Mouse (Mus musculus) heart, embryonic 14.5 days (tissue): ENCODE measurements around the gene Tiam1. TPM values are rescaled to one million over a fixed set of nuclear protein-coding genes. Genes with fewer than 3 reads are reported as not detected.

Source experiments
- ATAC-seq: fragments of 200-750 bp; cut with Nextera tagmentation; 2 replicates; pipeline ENCODE4 v1.8.0; 2017; ENCODE audit warnings: low read depth, moderate TSS enrichment; ENCODE audit not compliant: insufficient number of reproducible peaks, insufficient read depth, low FRiP score
- H3K27ac ChIP-seq, 2 experiments: fragments of 200-500 bp in 1 of 2; fragments of 300-500 bp in 1 of 2; sonication (generic) in 1 of 2; replicated peaks in 1 of 2; 2 replicates each; pipeline ENCODE4 v1.5.1; 2012 to 2014; ENCODE audit warnings: low read depth in 2 of 2, low read length in 2 of 2, control low read depth in 1 of 2, mild to moderate bottlenecking in 1 of 2, mixed read lengths in 1 of 2; ENCODE audit not compliant: control insufficient read depth in 1 of 2, insufficient read depth in 1 of 2
- H3K27me3 ChIP-seq: fragments of 300-500 bp; sonication (generic); 2 replicates; pipeline ENCODE4 v1.6.1; 2014; ENCODE audit warnings: mild to moderate bottlenecking, low read length, control low read depth; ENCODE audit not compliant: control insufficient read depth, insufficient read depth
- H3K36me3 ChIP-seq: fragments of 300-500 bp; sonication (generic); 2 replicates; pipeline ENCODE4 v1.6.1; 2014; ENCODE audit warnings: mild to moderate bottlenecking, control low read depth, low read length, mixed read lengths; ENCODE audit not compliant: control insufficient read depth, insufficient read depth
- H3K4me1 ChIP-seq, 2 experiments: fragments of 200-500 bp in 1 of 2; fragments of 300-500 bp in 1 of 2; sonication (generic) in 1 of 2; 2 replicates each; pipeline ENCODE4 v1.6.1; 2012 to 2014; ENCODE audit warnings: low read length in 2 of 2, control low read depth in 1 of 2, mixed read lengths in 1 of 2; ENCODE audit not compliant: control insufficient read depth in 2 of 2, insufficient read depth in 2 of 2
- H3K4me2 ChIP-seq: fragments of 300-500 bp; sonication (generic); 2 replicates; pipeline ENCODE4 v1.6.1; 2014; ENCODE audit warnings: mild to moderate bottlenecking, low read length
- H3K4me3 ChIP-seq, 2 experiments: fragments of 200-500 bp in 1 of 2; fragments of 300-500 bp in 1 of 2; sonication (generic) in 1 of 2; 2 replicates each; pipeline ENCODE4 v1.5.1; 2012 to 2014; ENCODE audit warnings: low read length in 2 of 2, mild to moderate bottlenecking in 2 of 2, control low read depth in 1 of 2, low read depth in 1 of 2, moderate library complexity in 1 of 2; ENCODE audit not compliant: control insufficient read depth in 1 of 2, insufficient read depth in 1 of 2
- H3K9ac ChIP-seq: fragments of 300-500 bp; sonication (generic); 2 replicates; pipeline ENCODE4 v1.6.1; 2014; ENCODE audit warnings: mild to moderate bottlenecking, low read length
- H3K9me3 ChIP-seq: fragments of 300-500 bp; sonication (generic); 2 replicates; pipeline ENCODE4 v1.6.1; 2016; ENCODE audit warnings: low read length, control low read depth; ENCODE audit not compliant: control insufficient read depth
- WGBS: fragments of 180-500 bp; shearing (Covaris S2); extraction: QIAGEN DNeasy Blood & Tissue Kit; methylation state at CpG from one replicate; pipeline ENCODE4 v1.1.7; 2014; 5-methylcytosine and 5-hydroxymethylcytosine counted together
- polyA plus RNA-seq: library from polyadenylated mRNA; unstranded; fragments of >200 nt; fragmentation: Nextera tagmentation; extraction: Ambion mirVana; gene quantifications from 2 replicates; pipeline ENCODE4 v1.2.1, GENCODE M21; 2014

The Tiam1 gene
- polyA plus RNA-seq, 1 experiment from 2014 or later: 12.6 TPM

DNA sequence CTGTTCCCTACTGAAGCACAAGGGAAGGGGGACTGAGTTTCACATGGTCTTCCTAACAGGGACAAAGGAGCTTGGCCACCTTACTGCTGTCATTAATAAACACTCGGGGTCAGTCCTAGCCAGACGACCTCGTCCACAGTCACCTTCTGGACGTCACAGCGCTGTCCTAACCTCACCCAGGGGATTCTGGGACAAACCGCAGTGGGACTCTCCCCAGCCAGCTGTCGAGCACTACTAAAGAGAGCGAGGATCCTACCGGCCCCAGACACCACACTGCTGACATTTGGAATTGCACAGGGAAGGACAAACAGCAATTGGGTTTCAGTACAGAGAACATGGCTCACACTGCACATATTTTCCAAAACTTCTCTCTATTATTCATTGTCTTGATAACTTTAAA, 292.2 kb downstream of the Tiam1 start:
- Histone ChIP-seq H3K27ac (no peak overlapping the region), H3K27me3 (no peaks in the 10 kb centered on the region), H3K4me2 (no peak overlapping the region), H3K4me3 (no peak overlapping the region), H3K9me3 (no peaks in the 10 kb centered on the region), H3K9ac (no peak overlapping the region), H3K36me3 (peaks cover 10% of the 10 kb centered on the region), H3K4me1 (no peaks in the 10 kb centered on the region)
- WGBS: 69% methylated on average over 9 of the region's 9 CpGs
- no peak for ATAC-seq

GRCm38 (mm10) chr16:89848651-89849597, 294.6 kb downstream of the Tiam1 start:
- Histone ChIP-seq H3K36me3 (peaks cover 10% of the 10 kb centered on the region), H3K9ac (no peak overlapping the region), H3K4me3 (no peak overlapping the region), H3K4me1 (no peaks in the 10 kb centered on the region), H3K9me3 (no peaks in the 10 kb centered on the region), H3K4me2 (no peak overlapping the region), H3K27me3 (no peaks in the 10 kb centered on the region), H3K27ac (no peak overlapping the region)
- ATAC-seq: no peak
- 81% methylated on average over 19 of the region's 19 CpGs for WGBS

GRCm38 (mm10) chr16:89848179-89848578, 295.4 kb downstream of the Tiam1 start:
- no peak for ATAC-seq
- H3K9me3 ChIP-seq: no peaks in the 10 kb centered on the region
- no peak overlapping the region for H3K4me2 ChIP-seq
- H3K36me3 ChIP-seq: peaks cover 10% of the 10 kb centered on the region
- no peaks in the 10 kb centered on the region for H3K27me3 ChIP-seq
- H3K4me1 ChIP-seq: no peaks in the 10 kb centered on the region
- WGBS: 89% methylated on average over 3 of the region's 3 CpGs
- H3K27ac ChIP-seq: no peak overlapping the region
- no peak overlapping the region for H3K4me3 ChIP-seq
- H3K9ac ChIP-seq: no peak overlapping the region

DNA sequence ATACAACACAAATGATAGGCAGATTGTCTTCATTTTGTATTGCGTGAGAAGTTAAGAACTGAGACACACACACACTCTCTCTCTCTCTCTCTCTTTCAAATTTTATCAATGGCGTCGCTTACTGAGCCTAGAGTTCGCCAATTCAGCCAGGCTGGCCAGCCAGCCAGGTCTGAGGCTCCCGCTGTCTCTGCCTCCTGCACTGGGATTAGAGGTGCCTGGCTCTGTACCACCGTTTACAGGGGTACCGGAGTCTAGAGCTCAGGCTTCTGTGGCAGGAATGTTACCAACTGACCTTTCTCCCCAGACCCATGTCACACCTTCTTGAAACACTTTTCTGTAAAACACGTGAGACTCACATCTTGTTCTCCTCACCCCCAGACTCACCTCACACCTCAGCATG, 298.1 kb downstream of the Tiam1 start:
- H3K36me3 ChIP-seq: peaks cover 10% of the 10 kb centered on the region
- no peak for ATAC-seq
- no peak overlapping the region for H3K4me2 ChIP-seq
- no peak overlapping the region for H3K27ac ChIP-seq
- H3K4me3 ChIP-seq: no peak overlapping the region
- WGBS: 83% methylated on average over 8 of the region's 8 CpGs
- H3K4me1 ChIP-seq: 0 out of 4 replicates have a peak, but pooled peaks cover 0 to 3% of the 10 kb centered on the region in 2 experiments
- H3K27me3 ChIP-seq: no peaks in the 10 kb centered on the region
- H3K9ac ChIP-seq: no peak overlapping the region
- no peaks in the 10 kb centered on the region for H3K9me3 ChIP-seq

DNA sequence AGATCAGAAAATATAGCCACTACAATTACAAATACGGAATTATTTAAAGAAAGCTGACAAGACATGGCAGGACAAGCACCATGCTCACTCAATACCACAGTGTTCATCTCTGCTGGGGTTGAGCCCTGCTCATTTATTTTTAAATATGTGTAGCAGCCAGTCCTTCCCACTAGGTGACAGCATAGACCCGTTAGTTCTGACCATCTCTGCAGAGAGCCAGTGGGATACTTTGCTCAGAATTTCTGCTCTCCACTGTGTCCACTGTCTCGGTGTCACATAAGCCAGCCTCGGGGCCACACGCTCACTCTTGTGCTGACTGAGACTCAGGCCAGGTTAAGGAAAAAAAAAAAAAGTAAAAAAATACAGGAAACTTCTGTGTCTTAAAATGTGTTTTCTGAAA, 299.0 kb downstream of the Tiam1 start:
- Histone ChIP-seq H3K27me3 (no peaks in the 10 kb centered on the region), H3K4me2 (no peak overlapping the region), H3K27ac (no peak overlapping the region), H3K4me1 (0 out of 4 replicates have a peak, but pooled peaks cover 0 to 3% of the 10 kb centered on the region in 2 experiments), H3K36me3 (peaks cover 10% of the 10 kb centered on the region), H3K9ac (no peak overlapping the region), H3K9me3 (no peaks in the 10 kb centered on the region), H3K4me3 (no peak overlapping the region)
- ATAC-seq: no peak
- 44% methylated on average over 5 of the region's 5 CpGs for WGBS

- no peaks in the 10 kb centered on the region for H3K27me3 ChIP-seq
- H3K36me3 ChIP-seq: no peaks in the 10 kb centered on the region
- no peak overlapping the region for H3K4me2 ChIP-seq
- no peaks in the 10 kb centered on the region for H3K9me3 ChIP-seq
- H3K4me3 ChIP-seq: no peak overlapping the region
- H3K9ac ChIP-seq: no peak overlapping the region
- WGBS: 56% methylated on average over 6 of the region's 6 CpGs
- peaks cover 0 to 3% of the 10 kb centered on the region in 2 experiments; a peak in 1 of 4 replicates for H3K4me1 ChIP-seq
- no peak for ATAC-seq
- no peak overlapping the region for H3K27ac ChIP-seq
Measured at GRCm38 (mm10) chr16:89841894-89842293, 301.7 kb downstream of the Tiam1 start.

GRCm38 (mm10) chr16:89840361-89840760, 303.2 kb downstream of the Tiam1 start:
- WGBS: 83% methylated on average over 6 of the region's 6 CpGs
- H3K4me2 ChIP-seq: no peak overlapping the region
- ATAC-seq: no peak
- H3K27me3 ChIP-seq: no peaks in the 10 kb centered on the region
- H3K9me3 ChIP-seq: no peaks in the 10 kb centered on the region
- no peaks in the 10 kb centered on the region for H3K36me3 ChIP-seq
- H3K9ac ChIP-seq: no peak overlapping the region
- peaks cover 0 to 10% of the 10 kb centered on the region in 2 experiments; a peak in 1 of 4 replicates for H3K4me1 ChIP-seq
- no peak overlapping the region for H3K27ac ChIP-seq
- no peak overlapping the region for H3K4me3 ChIP-seq
